Mouse (Mus musculus) G1E-ER4 (cell line): ENCODE measurements around the gene Cipc. TPM values are rescaled to one million over a fixed set of nuclear protein-coding genes. Genes with fewer than 3 reads are reported as not detected.

Source experiments
- GATA1 ChIP-seq: IDR thresholded peaks from one replicate; pipeline ENCODE4 v1.8.0; 2012; ENCODE audit warnings: low read length, inconsistent platforms
- polyA plus RNA-seq: library from polyadenylated mRNA; stranded (reverse); fragments of >175 nt; gene quantifications from 2 replicates; pipeline ENCODE4 v1.2.3, GENCODE M21; 2012

Gene Cipc
- 28.6 and 40.6 TPM in 2 replicates for polyA plus RNA-seq

DNA sequence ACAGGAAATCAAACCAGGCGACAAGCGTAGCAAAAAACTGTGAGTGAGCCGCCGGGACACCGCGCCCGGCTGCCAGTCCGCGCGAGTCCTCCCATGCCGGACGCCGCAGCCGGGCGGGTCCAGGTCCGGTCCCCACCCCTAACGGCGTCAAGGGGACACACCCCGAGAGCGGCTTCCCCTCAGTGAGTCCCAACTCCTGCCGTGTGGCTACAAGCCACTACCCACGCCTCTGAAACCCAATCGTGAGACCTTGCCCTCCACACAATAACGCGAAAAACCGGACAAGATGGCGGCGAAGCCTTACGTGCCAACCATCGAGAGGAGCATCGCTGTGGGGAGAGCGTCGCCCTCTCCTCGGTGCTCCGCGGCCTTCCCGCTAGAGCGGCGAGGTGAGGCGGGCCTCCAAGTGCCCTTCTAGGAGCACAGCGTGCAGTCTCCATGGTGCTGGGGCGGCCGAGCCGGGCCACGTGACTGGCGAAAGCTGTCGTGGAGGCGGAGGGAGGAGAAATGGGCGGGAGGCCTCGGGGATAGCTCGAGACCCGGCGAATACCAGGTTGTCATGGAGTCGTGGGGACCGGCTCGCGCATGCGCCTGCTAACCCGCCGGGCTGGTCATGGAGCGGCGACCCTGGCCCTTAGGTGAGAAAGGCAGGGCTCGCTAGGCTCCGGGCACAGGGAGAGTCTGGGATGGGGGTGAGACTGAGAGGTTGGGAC lies at the start of gene Cipc:
TSS of gene Cipc (plus strand) at position 182 of the 713 bp plus-strand sequence.
- TF ChIP-seq GATA1, result no peak

GRCm38 (mm10) chr12:86897769-86898273 lies 49.0 kb upstream of the Cipc start:
- TF ChIP-seq GATA1, result no peak

DNA sequence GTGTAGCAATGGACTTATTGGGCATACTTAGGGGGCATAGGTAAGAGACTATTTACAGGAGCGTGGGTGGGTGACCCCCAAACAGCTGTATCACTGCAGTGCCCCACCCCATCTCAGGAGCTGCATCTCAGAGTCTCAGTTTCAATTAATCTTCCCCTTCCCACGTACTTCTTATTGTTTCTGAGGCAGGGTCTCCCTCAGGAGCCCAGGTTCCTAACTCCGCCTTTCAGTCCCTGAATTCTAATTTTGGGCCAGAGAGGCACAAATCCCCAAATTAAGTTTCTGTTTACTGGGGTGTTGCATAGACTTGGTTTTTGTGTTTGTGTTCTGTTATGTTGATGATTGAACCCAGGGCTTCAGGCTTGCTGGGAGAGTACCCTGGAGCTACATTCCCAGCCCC lies 48.4 kb upstream of the Cipc start:
- no peak for TF ChIP-seq GATA1

GRCm38 (mm10) chr12:86899461-86900179 lies 47.2 kb upstream of the Cipc start:
- TF ChIP-seq GATA1, result no peak

- TF ChIP-seq GATA1, result no peak
Measured at GRCm38 (mm10) chr12:86903828-86904806, 42.7 kb upstream of the Cipc start.

DNA sequence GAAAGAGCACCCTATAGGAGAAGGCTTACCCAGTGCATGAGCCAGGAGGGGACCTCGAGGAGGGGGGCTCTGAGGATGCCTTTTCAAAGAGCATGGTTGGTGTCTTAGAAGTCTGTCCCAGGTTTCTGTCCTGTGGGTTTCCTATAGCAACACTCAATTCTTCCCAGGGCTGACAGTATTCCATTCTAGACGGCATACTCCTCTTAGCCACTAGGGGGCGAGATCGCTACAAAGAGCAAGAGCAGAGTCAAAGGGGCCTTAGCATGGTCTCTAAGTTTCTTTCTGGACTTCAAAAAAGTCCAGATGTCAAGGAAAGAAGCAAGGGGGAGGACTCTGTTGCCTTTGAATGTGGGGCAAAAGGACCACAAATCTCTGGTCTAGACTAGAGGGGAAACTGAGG lies 41.6 kb upstream of the Cipc start:
- TF ChIP-seq GATA1, result no peak

- no peak for TF ChIP-seq GATA1
Measured at GRCm38 (mm10) chr12:86905876-86906275, 41.0 kb upstream of the Cipc start.

DNA sequence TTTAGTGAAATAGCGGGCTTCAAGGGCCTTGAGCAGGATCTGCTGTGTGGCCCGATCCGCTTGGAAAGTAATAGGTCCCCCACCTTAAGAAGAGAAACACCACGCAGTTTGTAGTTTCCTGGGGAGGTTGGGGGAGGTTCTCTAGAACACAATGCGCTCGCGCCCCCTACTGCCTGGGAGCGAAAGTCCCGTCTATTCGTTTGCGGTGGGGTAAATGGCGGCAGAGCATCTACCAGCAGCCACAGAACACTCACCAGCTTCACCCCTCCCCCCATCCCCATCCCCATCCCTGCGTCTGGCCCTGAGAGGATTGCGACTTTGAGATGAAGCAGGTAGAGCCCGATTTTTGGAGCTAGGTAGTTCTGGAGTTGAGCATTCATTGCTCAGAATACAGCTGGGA lies 40.4 kb upstream of the Cipc start:
- TF ChIP-seq GATA1, result no peak

DNA sequence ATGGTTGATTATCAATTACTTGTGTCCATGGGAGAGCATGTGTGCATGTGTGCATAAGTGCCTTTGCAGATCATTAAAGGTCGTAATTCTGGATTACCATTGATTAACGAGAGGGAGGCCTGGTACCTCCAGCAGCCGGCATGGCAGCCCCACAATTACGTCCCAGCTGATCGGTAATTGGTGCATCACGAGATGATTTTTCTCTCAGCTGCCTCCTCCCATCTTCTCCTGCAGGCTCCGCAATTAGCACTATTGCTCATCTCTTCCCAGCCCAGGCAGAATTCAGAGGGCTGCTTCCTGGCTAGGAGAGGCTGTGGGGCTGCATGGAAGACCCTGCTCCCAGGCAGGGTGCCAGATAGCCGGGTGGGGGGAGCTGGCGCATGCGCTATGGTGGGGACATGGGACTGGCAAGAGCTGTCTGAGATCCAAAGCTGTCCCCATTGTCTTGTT lies 35.3 kb upstream of the Cipc start:
- TF ChIP-seq GATA1, result no peak

GRCm38 (mm10) chr12:86912335-86913093 lies 34.3 kb upstream of the Cipc start:
- no peak for TF ChIP-seq GATA1

GRCm38 (mm10) chr12:86914351-86914750 lies 32.5 kb upstream of the Cipc start:
- TF ChIP-seq GATA1, result no peak

DNA sequence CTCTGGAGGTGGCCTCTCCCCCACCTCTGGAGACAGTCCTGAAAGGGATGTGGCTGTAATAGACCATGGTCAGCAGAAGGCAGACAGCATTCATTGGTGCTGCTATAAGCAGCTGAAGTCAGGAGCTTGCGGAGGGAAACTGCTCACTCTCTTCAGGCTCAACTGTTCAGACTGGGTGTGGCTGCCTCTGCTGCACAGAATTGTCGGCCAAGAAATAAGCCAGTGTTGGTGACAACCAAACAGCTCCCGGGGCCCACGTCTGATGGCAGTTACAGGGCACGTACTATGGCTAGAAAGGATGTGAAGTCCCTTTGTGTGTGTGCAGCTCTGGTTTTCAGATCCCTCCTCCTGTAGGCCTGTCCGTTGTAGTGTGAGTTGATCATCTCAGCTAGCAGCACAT lies 32.1 kb upstream of the Cipc start:
- TF ChIP-seq GATA1, result no peak

- TF ChIP-seq GATA1, result no peak
Measured at GRCm38 (mm10) chr12:86915617-86916016, 31.2 kb upstream of the Cipc start.

DNA sequence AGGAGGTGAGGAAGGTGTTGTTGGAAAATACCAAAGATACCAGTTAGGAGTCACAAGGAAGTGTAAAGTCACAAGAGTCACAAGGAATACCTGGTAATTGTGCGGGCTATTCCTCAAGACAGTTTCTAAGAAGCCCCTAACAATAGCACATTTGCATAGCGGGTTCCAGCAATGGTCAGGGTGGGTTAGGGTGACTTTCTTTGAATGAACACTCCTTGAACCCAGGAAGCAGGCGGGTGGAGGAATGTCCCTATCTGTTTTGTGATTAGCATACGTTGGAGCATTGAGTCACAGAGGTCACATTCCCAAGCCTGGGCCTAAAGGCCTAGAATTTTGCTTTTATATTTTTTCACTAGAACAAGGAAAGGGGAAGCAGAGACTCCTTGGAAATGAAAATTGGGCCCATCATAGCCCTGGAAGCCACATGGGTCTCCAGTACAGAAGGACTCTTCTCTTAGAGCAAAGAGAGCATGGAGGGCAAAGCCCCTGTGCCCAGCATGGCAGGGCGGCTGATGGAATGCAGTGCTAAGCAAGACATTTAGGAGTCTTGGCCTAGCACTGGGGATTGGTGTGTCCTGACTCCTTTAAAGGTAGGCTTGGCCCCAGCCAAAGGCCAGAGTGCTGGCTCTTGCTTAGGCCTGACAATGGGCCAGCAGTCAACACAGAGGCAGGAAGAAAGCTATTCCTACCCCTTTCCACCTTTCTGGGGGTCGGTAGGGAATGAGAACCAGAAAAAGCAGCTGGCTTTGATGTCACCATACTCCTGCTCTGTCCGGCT lies 29.9 kb upstream of the Cipc start:
- no peak for TF ChIP-seq GATA1
